Mouse (Mus musculus) neural tube, embryonic 15.5 days (tissue): ENCODE measurements around the gene Taf3. TPM values are rescaled to one million over a fixed set of nuclear protein-coding genes. Genes with fewer than 3 reads are reported as not detected.

Source experiments
- ATAC-seq: fragments of 200-750 bp; cut with Nextera tagmentation; 2 replicates; pipeline ENCODE4 v1.8.0; 2017; ENCODE audit warnings: mild to moderate bottlenecking, moderate TSS enrichment, moderate library complexity; ENCODE audit not compliant: low FRiP score
- H3K27ac ChIP-seq: fragments of 300-500 bp; sonication (generic); replicated peaks from 2 replicates; pipeline ENCODE4 v1.5.1; 2015; ENCODE audit warnings: mild to moderate bottlenecking, inconsistent platforms
- H3K27me3 ChIP-seq: fragments of 300-500 bp; sonication (generic); replicated peaks from 2 replicates; pipeline ENCODE4 v1.6.1; 2015; ENCODE audit warnings: inconsistent platforms
- H3K36me3 ChIP-seq: fragments of 300-500 bp; sonication (generic); 2 replicates; pipeline ENCODE4 v1.6.1; 2015; ENCODE audit warnings: inconsistent platforms
- H3K4me1 ChIP-seq: fragments of 300-500 bp; sonication (generic); 2 replicates; pipeline ENCODE4 v1.6.1; 2015; ENCODE audit warnings: inconsistent platforms
- H3K4me2 ChIP-seq: fragments of 300-500 bp; sonication (generic); 2 replicates; pipeline ENCODE4 v1.6.1; 2015; ENCODE audit warnings: inconsistent platforms, mild to moderate bottlenecking, moderate library complexity
- H3K4me3 ChIP-seq: fragments of 300-500 bp; sonication (generic); replicated peaks from 2 replicates; pipeline ENCODE4 v1.5.1; 2015; ENCODE audit warnings: mild to moderate bottlenecking, inconsistent platforms
- H3K9ac ChIP-seq: fragments of 300-500 bp; sonication (generic); replicated peaks from 2 replicates; pipeline ENCODE4 v1.6.1; 2015; ENCODE audit warnings: mild to moderate bottlenecking, inconsistent platforms
- H3K9me3 ChIP-seq: fragments of 300-500 bp; sonication (generic); replicated peaks from 2 replicates; pipeline ENCODE4 v1.6.1; 2016; ENCODE audit warnings: inconsistent platforms
- WGBS: fragments of 180-500 bp; shearing (Covaris S2); methylation state at CpG from one replicate; pipeline ENCODE4 v1.1.7; 2015; ENCODE audit warnings: mixed read lengths; 5-methylcytosine and 5-hydroxymethylcytosine counted together
- polyA plus RNA-seq: library from polyadenylated mRNA; unstranded; fragments of >200 nt; fragmentation: Nextera tagmentation; extraction: Ambion mirVana; gene quantifications from 2 replicates; pipeline ENCODE4 v1.2.1, GENCODE M21; 2015

The Taf3 gene
- polyA plus RNA-seq, 1 experiment from 2014 or later, result 12.0 TPM

DNA sequence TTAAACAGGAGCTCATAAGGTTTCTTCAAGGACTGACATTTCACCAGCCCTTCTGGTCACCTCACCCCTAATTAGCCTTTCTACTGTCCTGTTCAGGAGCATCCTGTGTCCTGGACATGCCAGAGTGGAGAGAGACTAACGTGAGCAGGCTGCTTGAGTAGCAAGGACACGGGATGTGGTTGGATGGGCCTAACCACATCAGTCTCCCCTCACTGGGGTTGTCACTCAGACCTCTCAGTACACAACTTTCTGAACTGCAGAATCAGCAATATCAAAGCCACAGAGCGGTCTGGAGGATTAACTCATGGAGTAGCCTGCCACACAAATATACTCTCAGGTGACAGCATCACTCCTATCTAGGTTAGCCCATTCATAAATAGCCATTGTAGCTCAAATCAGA lies 101.7 kb downstream of the Taf3 start:
- WGBS, result 83% methylated on average over 3 of the region's 3 CpGs
- Histone ChIP-seq H3K4me3 (no peak overlapping the region), H3K4me1 (no peaks in the 10 kb centered on the region), H3K27me3 (no peaks in the 10 kb centered on the region), H3K9ac (no peak overlapping the region), H3K4me2 (no peak overlapping the region), H3K27ac (no peak overlapping the region), H3K9me3 (no peaks in the 10 kb centered on the region), H3K36me3 (0 out of 2 replicates have a peak, but pooled peaks cover 4% of the 10 kb centered on the region)
- no peak for ATAC-seq

GRCm38 (mm10) chr2:9945611-9946010 lies 102.8 kb downstream of the Taf3 start:
- Histone ChIP-seq H3K9ac (no peak overlapping the region), H3K4me3 (no peak overlapping the region), H3K4me2 (no peak overlapping the region), H3K27ac (no peak overlapping the region), H3K36me3 (0 out of 2 replicates have a peak, but pooled peaks cover 4% of the 10 kb centered on the region), H3K9me3 (no peaks in the 10 kb centered on the region), H3K27me3 (no peaks in the 10 kb centered on the region), H3K4me1 (no peaks in the 10 kb centered on the region)
- whole genome bisulfite sequencing, result 86% methylated on average over 4 of the region's 4 CpGs
- no peak for ATAC-seq

DNA sequence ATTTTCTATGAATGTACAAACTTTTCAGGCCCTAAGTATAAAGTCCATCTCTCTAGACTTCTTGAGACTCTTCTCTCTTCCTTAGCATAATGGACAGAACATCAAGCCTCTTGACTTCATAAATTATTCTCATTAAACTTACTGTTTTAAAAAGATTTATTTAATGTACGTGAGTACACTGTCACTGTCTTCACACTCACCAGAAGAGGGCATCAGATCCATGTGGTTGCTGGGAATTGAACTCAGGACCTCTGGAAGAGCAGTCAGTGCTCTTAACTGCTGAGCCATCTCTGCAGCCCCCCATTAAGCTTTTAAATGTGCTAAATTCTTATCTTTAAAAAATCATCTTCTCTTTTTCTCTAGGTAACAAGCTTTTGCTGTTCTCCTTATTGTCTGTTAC lies 105.4 kb downstream of the Taf3 start:
- no peak overlapping the region for H3K4me3 ChIP-seq
- no peak for ATAC-seq
- WGBS, result 82% methylated on average over 1 of the region's 1 CpGs

DNA sequence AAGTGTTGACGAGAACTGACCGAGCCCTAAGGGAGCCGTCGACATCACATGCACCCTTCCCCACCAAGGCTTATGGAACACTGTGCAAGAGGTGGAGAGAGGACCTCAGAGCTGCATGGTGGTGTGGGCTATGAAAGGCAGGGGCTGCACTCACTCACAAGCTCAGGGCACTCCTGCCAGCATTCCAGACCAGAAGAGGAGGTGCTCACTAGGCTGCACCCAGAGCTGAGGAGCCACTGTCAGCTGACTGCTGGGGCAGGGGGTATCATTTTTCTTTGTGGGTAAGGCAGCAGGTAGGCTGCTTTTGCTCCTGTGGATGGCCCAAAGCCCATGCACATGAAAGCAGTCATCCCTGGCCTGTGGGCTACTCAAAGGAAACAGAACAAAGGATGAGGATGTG lies 109.1 kb downstream of the Taf3 start:
- Histone ChIP-seq H3K4me1 (no peaks in the 10 kb centered on the region), H3K27ac (no peak overlapping the region), H3K4me2 (no peak overlapping the region), H3K9ac (no peak overlapping the region), H3K4me3 (no peak overlapping the region), H3K9me3 (no peaks in the 10 kb centered on the region), H3K27me3 (no peaks in the 10 kb centered on the region), H3K36me3 (no peaks in the 10 kb centered on the region)
- 75% methylated on average over 4 of the region's 4 CpGs for WGBS
- ATAC-seq, result no peak

More for the DNA sequence above, 105.4 kb downstream of the Taf3 start:
- Histone ChIP-seq H3K9ac (no peak overlapping the region), H3K27me3 (no peaks in the 10 kb centered on the region), H3K4me1 (no peaks in the 10 kb centered on the region), H3K4me2 (no peak overlapping the region), H3K9me3 (no peaks in the 10 kb centered on the region), H3K36me3 (no peaks in the 10 kb centered on the region), H3K27ac (no peak overlapping the region)

DNA sequence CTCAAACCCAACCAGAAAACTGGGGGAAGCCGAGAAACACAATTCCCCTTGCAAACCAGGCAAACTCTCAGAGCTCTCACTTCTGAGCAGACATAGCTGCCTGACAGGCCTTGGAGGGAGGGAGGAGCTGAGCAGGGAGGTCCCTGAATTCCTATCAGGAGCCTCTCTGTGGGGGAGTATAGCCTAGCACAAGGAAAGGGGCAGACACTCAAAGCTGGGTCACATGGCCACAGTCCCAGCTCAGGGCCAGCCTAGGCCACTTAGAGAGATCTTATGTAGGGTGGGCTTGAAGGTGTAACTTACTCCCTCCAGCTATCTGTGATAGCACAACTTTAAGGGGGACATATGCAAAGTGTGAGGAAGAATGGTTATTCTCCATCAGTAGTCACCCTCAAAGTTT lies 112.4 kb downstream of the Taf3 start:
- H3K27ac ChIP-seq, result no peak overlapping the region
- H3K27me3 ChIP-seq, result no peaks in the 10 kb centered on the region
- no peak overlapping the region for H3K9ac ChIP-seq
- no peak overlapping the region for H3K4me3 ChIP-seq
- no peak for ATAC-seq
- no peaks in the 10 kb centered on the region for H3K36me3 ChIP-seq
- H3K4me1 ChIP-seq, result no peaks in the 10 kb centered on the region
- no peak overlapping the region for H3K4me2 ChIP-seq
- no peaks in the 10 kb centered on the region for H3K9me3 ChIP-seq
- WGBS, result 25% methylated on average over 1 of the region's 1 CpGs

DNA sequence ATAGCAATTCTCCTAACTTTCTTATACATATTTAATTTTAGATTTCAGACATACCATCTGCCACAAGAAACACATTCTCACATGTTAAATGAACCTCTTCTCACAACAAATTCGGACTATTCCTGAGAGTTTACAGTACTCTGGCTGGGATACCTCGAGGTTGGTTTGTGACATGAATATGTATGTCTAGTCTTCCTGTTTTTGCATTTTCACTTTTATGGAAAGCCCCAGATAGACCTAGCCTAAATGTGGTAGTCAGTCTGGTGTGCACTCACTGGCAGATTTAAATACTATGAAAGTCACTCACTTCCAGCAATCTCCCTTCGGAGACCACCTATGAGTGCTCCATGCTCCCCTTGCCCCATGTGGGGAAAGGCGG lies 121.5 kb downstream of the Taf3 start:
- Histone ChIP-seq H3K36me3 (0 out of 2 replicates have a peak, but pooled peaks cover 4% of the 10 kb centered on the region), H3K4me2 (no peak overlapping the region), H3K4me3 (no peak overlapping the region), H3K9ac (no peak overlapping the region), H3K27ac (no peak overlapping the region), H3K27me3 (no peaks in the 10 kb centered on the region), H3K4me1 (peaks cover 6% of the 10 kb centered on the region), H3K9me3 (no peaks in the 10 kb centered on the region)
- 74% methylated on average over 4 of the region's 4 CpGs for WGBS
- no peak for ATAC-seq

- Histone ChIP-seq H3K27ac (no peak overlapping the region), H3K9me3 (no peaks in the 10 kb centered on the region), H3K27me3 (no peaks in the 10 kb centered on the region), H3K4me2 (no peak overlapping the region), H3K36me3 (0 out of 2 replicates have a peak, but pooled peaks cover 4% of the 10 kb centered on the region), H3K4me1 (peaks cover 6% of the 10 kb centered on the region), H3K4me3 (no peak overlapping the region), H3K9ac (no peak overlapping the region)
- WGBS, result 39% methylated on average over 7 of the region's 7 CpGs
- ATAC-seq, result no peak
Measured at GRCm38 (mm10) chr2:9926194-9926904, 122.0 kb downstream of the Taf3 start.

DNA sequence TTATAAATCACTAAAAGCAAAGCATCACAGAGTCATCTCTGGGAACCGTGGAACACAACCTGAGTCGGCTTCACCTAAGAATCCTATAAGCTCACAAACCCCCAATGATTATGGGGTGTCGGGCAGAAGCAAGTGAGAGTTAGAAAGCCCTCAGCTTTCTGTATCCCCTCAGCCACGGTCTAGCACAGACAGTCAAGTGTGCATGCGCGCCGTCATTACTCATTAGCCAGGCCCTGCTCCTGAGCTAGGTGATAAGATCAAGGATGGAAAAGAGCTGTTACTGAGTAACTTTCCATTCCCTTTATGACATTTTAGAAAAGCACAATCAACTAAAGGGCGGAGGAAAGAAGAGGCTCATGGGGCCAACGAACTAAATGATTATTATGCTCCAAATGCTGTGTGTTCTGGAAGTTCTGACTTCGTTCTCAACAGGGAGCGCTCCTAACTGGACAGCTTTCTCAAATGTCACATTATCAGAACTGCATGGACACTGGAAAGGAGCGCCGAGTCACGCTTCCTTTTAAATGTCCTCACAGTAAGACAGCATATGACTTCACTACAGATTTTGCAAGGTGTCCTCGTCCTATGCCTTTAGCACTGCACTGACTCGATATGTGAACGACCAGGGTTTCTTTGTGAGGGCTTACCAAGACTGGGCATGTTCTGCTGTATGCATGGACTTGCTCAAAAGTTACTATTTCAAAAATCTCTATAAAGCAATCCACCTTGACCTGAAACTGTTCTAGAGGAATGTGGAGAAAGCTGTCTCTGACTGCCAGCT lies 129.5 kb downstream of the Taf3 start:
- Histone ChIP-seq H3K27me3 (no peaks in the 10 kb centered on the region), H3K4me1 (no peaks in the 10 kb centered on the region), H3K9ac (no peak overlapping the region), H3K9me3 (no peaks in the 10 kb centered on the region), H3K36me3 (peaks cover 17% of the 10 kb centered on the region), H3K4me2 (no peak overlapping the region), H3K27ac (no peak overlapping the region), H3K4me3 (no peak overlapping the region)
- no peak for ATAC-seq
- WGBS, result 90% methylated on average over 17 of the region's 17 CpGs

DNA sequence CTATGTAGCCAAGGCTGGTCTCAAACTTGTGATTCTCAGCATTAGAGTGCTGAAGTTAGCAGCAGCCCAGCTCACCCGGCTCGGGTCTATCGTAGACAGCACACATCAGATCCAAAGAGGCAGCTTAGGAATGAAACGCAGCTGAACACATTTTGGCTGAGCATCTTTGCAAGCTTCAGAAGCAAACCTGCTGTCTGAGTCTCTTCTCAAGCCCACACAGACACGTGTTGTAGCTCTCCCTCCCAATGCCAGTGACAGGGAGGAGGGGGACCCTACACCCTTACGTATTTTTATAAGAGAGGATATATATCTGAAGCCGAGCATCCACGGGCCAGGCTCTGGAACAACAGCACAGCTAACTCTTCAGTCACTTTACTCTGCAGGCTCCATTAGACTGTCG lies 130.8 kb downstream of the Taf3 start:
- H3K36me3 ChIP-seq, result peaks cover 17% of the 10 kb centered on the region
- H3K4me1 ChIP-seq, result no peaks in the 10 kb centered on the region
- no peak overlapping the region for H3K27ac ChIP-seq
- H3K4me3 ChIP-seq, result no peak overlapping the region
- H3K4me2 ChIP-seq, result no peak overlapping the region
- H3K27me3 ChIP-seq, result no peaks in the 10 kb centered on the region
- WGBS, result 94% methylated on average over 9 of the region's 9 CpGs
- no peak for ATAC-seq
- no peak overlapping the region for H3K9ac ChIP-seq
- no peaks in the 10 kb centered on the region for H3K9me3 ChIP-seq

DNA sequence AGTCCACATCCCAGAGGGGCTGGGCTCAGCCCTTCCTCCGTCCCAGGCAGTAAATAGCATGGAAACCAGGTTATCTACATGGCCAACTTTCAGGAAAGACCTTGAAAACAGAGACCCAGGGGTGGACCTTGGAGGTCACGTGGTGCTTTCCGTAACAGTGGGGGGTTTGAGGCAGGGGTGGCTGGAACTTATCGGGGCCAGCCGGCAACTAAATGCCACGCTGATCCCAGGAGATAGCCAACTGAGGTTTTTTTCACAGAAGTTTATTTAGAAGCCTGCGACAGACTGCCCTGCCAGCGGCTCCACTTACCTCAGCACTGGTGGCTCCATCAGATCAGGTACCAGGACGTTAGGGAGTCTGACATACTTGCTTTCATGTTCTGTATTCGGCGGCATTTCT lies 142.4 kb downstream of the Taf3 start:
- WGBS, result 9% methylated on average over 11 of the region's 11 CpGs

DNA sequence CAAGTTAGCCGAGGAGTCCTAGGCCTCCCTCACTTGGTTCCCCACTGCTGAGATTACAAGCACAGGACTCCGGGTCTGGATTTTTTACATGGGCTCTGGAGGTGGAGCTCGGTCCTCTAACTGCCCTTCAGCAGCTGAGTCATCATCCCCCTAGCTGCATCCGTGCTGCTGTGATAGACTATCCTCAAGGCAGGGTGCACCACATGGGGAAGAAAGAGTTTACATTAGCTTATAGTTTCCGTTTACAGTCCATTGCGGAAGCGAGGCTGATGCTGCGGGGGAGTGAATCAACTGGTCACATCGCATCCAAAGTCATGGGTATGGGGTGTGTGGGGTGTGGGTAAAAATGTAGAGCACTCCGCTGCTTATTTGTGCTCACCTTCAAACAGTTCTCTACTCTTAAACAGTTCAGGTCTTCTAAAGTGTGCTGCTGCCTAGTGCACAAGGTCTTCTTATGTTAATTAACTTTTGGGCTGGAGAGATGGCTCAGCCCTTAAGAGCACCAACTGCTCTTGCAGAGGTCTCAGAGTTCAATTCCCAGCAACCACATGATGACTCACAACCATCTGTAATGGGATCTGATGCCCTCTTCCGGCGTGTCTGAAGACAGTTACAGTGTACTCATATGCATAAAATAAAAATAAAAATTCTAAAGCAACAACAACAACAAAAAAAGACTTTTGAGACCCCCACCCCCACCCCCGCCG lies 144.4 kb downstream of the Taf3 start:
- 72% methylated on average over 14 of the region's 14 CpGs for WGBS
- Histone ChIP-seq H3K27ac (no peak overlapping the region), H3K9me3 (no peaks in the 10 kb centered on the region), H3K4me3 (no peak overlapping the region), H3K27me3 (peaks cover 24% of the 10 kb centered on the region), H3K9ac (no peak overlapping the region), H3K36me3 (no peaks in the 10 kb centered on the region), H3K4me1 (0 out of 2 replicates have a peak, but pooled peaks cover 4% of the 10 kb centered on the region), H3K4me2 (no peak overlapping the region)
- ATAC-seq, result no peak

More for the DNA sequence above, 142.4 kb downstream of the Taf3 start:
- no peaks in the 10 kb centered on the region for H3K36me3 ChIP-seq
- peaks cover 13% of the 10 kb centered on the region for H3K27me3 ChIP-seq
- H3K4me1 ChIP-seq, result 0 out of 2 replicates have a peak, but pooled peaks cover 4% of the 10 kb centered on the region
- no peak for ATAC-seq
- H3K27ac ChIP-seq, result no peak overlapping the region
- H3K9me3 ChIP-seq, result no peaks in the 10 kb centered on the region
- H3K9ac ChIP-seq, result no peak overlapping the region
- H3K4me3 ChIP-seq, result no peak overlapping the region
- peak overlapping the region; percentile 27 for H3K4me2 ChIP-seq
